Mouse (Mus musculus) bone marrow, adult 2 months (tissue): ENCODE measurements around the gene Rprml. TPM values are rescaled to one million over a fixed set of nuclear protein-coding genes. Genes with fewer than 3 reads are reported as not detected.
"Not testable (repeated sequence)": the region's sequence is repeated elsewhere in the genome, so short reads cannot be mapped to it uniquely, and the experiment has no call there.

ENCODE experiments used
- H3K27ac ChIP-seq: fragments of 200-500 bp; 2 replicates; pipeline ENCODE4 v1.5.1; 2012; ENCODE audit warnings: low read depth, mild to moderate bottlenecking, control low read depth, inconsistent platforms, low read length; ENCODE audit not compliant: control insufficient read depth, poor library complexity, insufficient read depth
- H3K4me1 ChIP-seq: fragments of 200-500 bp; 2 replicates; pipeline ENCODE4 v1.6.1; 2011; ENCODE audit warnings: low read length; ENCODE audit not compliant: control insufficient read depth, insufficient read depth
- H3K4me3 ChIP-seq: fragments of 200-500 bp; replicated peaks from 2 replicates; pipeline ENCODE3; 2011; ENCODE audit warnings: mild to moderate bottlenecking, low read depth, low read length, control low read depth; ENCODE audit not compliant: control insufficient read depth
- CTCF ChIP-seq: fragments of 200-500 bp; IDR thresholded peaks from 2 replicates; pipeline ENCODE4 v1.5.1; 2011; ENCODE audit warnings: low read length, control low read depth; ENCODE audit not compliant: control insufficient read depth, insufficient read depth
- POLR2A ChIP-seq: fragments of 200-500 bp; IDR thresholded peaks from 2 replicates; pipeline ENCODE4 v1.6.1; 2011; ENCODE audit warnings: low read depth, mild to moderate bottlenecking, control low read depth, low read length, borderline replicate concordance; ENCODE audit not compliant: control insufficient read depth
- WGBS: fragments of 180-500 bp; shearing (Covaris S2); methylation state at CpG from one replicate; pipeline ENCODE4 v1.1.7; 2018; 5-methylcytosine and 5-hydroxymethylcytosine counted together
- polyA plus RNA-seq: library from polyadenylated mRNA; stranded (reverse); fragments of >200 nt; gene quantifications from 2 replicates; pipeline ENCODE4 v1.2.4, GENCODE M21; 2011; ENCODE audit warnings: low replicate concordance; ENCODE audit not compliant: missing spikeins, insufficient read depth, insufficient read length

Gene Rprml
- polyA plus RNA-seq, 1 experiment: not detected

- H3K27ac ChIP-seq, H3K4me1 ChIP-seq, H3K4me3 ChIP-seq: not testable (repeated sequence)
- peak; percentile 68 for TF ChIP-seq CTCF
- 46% methylated on average over 2 of the region's 2 CpGs for WGBS
Observed at GRCm38 (mm10) chr11:103677042-103677441, 27.7 kb downstream of the Rprml start.

GRCm38 (mm10) chr11:103683667-103684334, 34.4 kb downstream of the Rprml start:
- Histone ChIP-seq H3K4me1 (peaks cover 2% of the 10 kb centered on the region), H3K27ac (no peak overlapping the region), H3K4me3 (no peak overlapping the region)
- no peak for TF ChIP-seq CTCF
- no peak for TF ChIP-seq POLR2A
- 87% methylated on average over 11 of the region's 11 CpGs for WGBS

- Histone ChIP-seq H3K27ac (peak overlapping the region; percentile 45; the same call in 1 of the 2 replicates), H3K4me1 (peaks cover 2% of the 10 kb centered on the region), H3K4me3 (no peak overlapping the region)
- TF ChIP-seq POLR2A: no peak
- no peak for TF ChIP-seq CTCF
- WGBS: 21% methylated on average over 7 of the region's 7 CpGs
Observed at GRCm38 (mm10) chr11:103685261-103685736, 35.9 kb downstream of the Rprml start.

- WGBS: 13% methylated on average over 6 of the region's 6 CpGs
- H3K4me1 ChIP-seq: peaks cover 2% of the 10 kb centered on the region
- TF ChIP-seq POLR2A (no peak), CTCF (no peak)
- no peak overlapping the region for H3K4me3 ChIP-seq
- H3K27ac ChIP-seq: 0 out of 2 replicates have a peak overlapping the region, but pooled peaks have one; percentile 20
Observed at GRCm38 (mm10) chr11:103686706-103687105, 37.3 kb downstream of the Rprml start.

GRCm38 (mm10) chr11:103688271-103688979, 39.1 kb downstream of the Rprml start:
- TF ChIP-seq POLR2A (no peak), CTCF (no peak)
- 43% methylated on average over 6 of the region's 6 CpGs for WGBS
- no peak overlapping the region for H3K4me3 ChIP-seq
- peaks cover 2% of the 10 kb centered on the region for H3K4me1 ChIP-seq
- peak overlapping the region; percentile 24; the same call in 1 of the 2 replicates for H3K27ac ChIP-seq

GRCm38 (mm10) chr11:103688980-103689378, 39.6 kb downstream of the Rprml start:
- no peak overlapping the region for H3K4me3 ChIP-seq
- 23% methylated on average over 3 of the region's 3 CpGs for WGBS
- no peak for TF ChIP-seq POLR2A
- TF ChIP-seq CTCF: no peak
- no peak overlapping the region for H3K27ac ChIP-seq
- H3K4me1 ChIP-seq: peaks cover 2% of the 10 kb centered on the region

- no peak overlapping the region for H3K27ac ChIP-seq
- H3K4me1 ChIP-seq: peaks cover 2% of the 10 kb centered on the region
- TF ChIP-seq CTCF (no peak), POLR2A (no peak)
- no peak overlapping the region for H3K4me3 ChIP-seq
- 89% methylated on average over 1 of the region's 1 CpGs for WGBS
Observed at GRCm38 (mm10) chr11:103691036-103691435, 41.7 kb downstream of the Rprml start.

- Histone ChIP-seq H3K27ac (no peak overlapping the region), H3K4me3 (no peak overlapping the region), H3K4me1 (peaks cover 2% of the 10 kb centered on the region; the same call in 1 of the 2 replicates)
- WGBS: 53% methylated on average over 1 of the region's 1 CpGs
- no peak for TF ChIP-seq POLR2A
- TF ChIP-seq CTCF: no peak
Observed at GRCm38 (mm10) chr11:103693241-103693640, 43.9 kb downstream of the Rprml start.
